Comparison of ENCODE assay signal across 27 mouse cellular contexts in genomic region chr7:60125332-60125731, GRCm38 (mm10). TPM values are rescaled to one million over a fixed set of nuclear protein-coding genes. Genes with fewer than 3 reads are reported as not detected.
DNase-seq lines count a peak whose midpoint lies in the region; ATAC-seq and TF ChIP-seq lines count a peak whose summit lies in the region.
"Had no signal": no experiment of that assay in that cellular context is flagged by ENCODE, and none has a peak within 500 bp of the region (broad histone marks: within the 10 kb centered on the region; RNA-seq: fewer than 3 reads in every experiment).

No protein-coding gene starts in this region.

- H3K4me1 ChIP-seq in intestine, embryonic 15.5 days (replicated peaks), result no peaks in the 10 kb centered on the region
- H3K4me1 ChIP-seq in intestine, postnatal 0 days (replicated peaks; ENCODE audit: control insufficient read depth, insufficient read depth, low read length), result no peaks in the 10 kb centered on the region
- H3K4me1 ChIP-seq in lung, postnatal 0 days (ENCODE audit: insufficient read depth, low read depth, low read length), result no peaks in the 10 kb centered on the region
- H3K4me1 ChIP-seq: embryonic facial prominence, embryonic 10.5 days; embryonic facial prominence, embryonic 12.5 days; forebrain, embryonic 12.5 days had no signal

- H3K36me3 ChIP-seq in intestine, embryonic 15.5 days, result no peaks in the 10 kb centered on the region
- H3K36me3 ChIP-seq in intestine, postnatal 0 days (ENCODE audit: control insufficient read depth, insufficient read depth), result no peaks in the 10 kb centered on the region
- H3K36me3 ChIP-seq in lung, postnatal 0 days (ENCODE audit: insufficient read depth, low read length), result no peaks in the 10 kb centered on the region
- H3K36me3 ChIP-seq: embryonic facial prominence, embryonic 10.5 days; embryonic facial prominence, embryonic 12.5 days; forebrain, embryonic 12.5 days; G1E had no signal

- 62% methylated on average over 7 of the region's 7 CpGs for WGBS in intestine, embryonic 15.5 days
- WGBS in intestine, postnatal 0 days, result 55% methylated on average over 7 of the region's 7 CpGs
- WGBS in lung, postnatal 0 days, result 62% methylated on average over 7 of the region's 7 CpGs

- no peak overlapping the region for H3K9ac ChIP-seq in intestine, embryonic 15.5 days
- no peak overlapping the region for H3K9ac ChIP-seq in intestine, postnatal 0 days (ENCODE audit: low read depth, low read length)
- H3K9ac ChIP-seq in lung, postnatal 0 days (replicated peaks; ENCODE audit: low read depth), result no peak overlapping the region
- H3K9ac ChIP-seq: embryonic facial prominence, embryonic 12.5 days; forebrain, embryonic 12.5 days had no signal

- H3K4me2 ChIP-seq in intestine, embryonic 15.5 days (replicated peaks), result no peak overlapping the region
- H3K4me2 ChIP-seq in intestine, postnatal 0 days (replicated peaks; ENCODE audit: low read depth), result no peak overlapping the region
- no peak overlapping the region for H3K4me2 ChIP-seq in lung, postnatal 0 days (replicated peaks; ENCODE audit: low read depth, low read length)
- H3K4me2 ChIP-seq: embryonic facial prominence, embryonic 12.5 days; forebrain, embryonic 12.5 days had no signal

- no peaks in the 10 kb centered on the region for H3K27me3 ChIP-seq in intestine, embryonic 15.5 days (replicated peaks)
- H3K27me3 ChIP-seq in intestine, postnatal 0 days (replicated peaks; ENCODE audit: control insufficient read depth, insufficient read depth, low read length), result no peaks in the 10 kb centered on the region
- no peaks in the 10 kb centered on the region for H3K27me3 ChIP-seq in lung, postnatal 0 days (replicated peaks; ENCODE audit: insufficient read depth, low read length)
- H3K27me3 ChIP-seq: CH12.LX; embryonic facial prominence, embryonic 12.5 days; forebrain, embryonic 12.5 days; Patski had no signal

- TF ChIP-seq CTCF in intestine, postnatal 0 days (IDR thresholded peaks at IDR 0.05; ENCODE audit: low read depth), result no peak
- no peak for TF ChIP-seq CTCF in lung, postnatal 0 days (IDR thresholded peaks at IDR 0.05)

- no peak for TF ChIP-seq EP300 in lung, postnatal 0 days (IDR thresholded peaks at IDR 0.05)

- no peak overlapping the region for H3K27ac ChIP-seq in intestine, embryonic 15.5 days
- H3K27ac ChIP-seq in intestine, postnatal 0 days (ENCODE audit: low read depth, low read length), result no peak overlapping the region
- H3K27ac ChIP-seq in lung, postnatal 0 days (ENCODE audit: low read length), result no peak overlapping the region
- H3K27ac ChIP-seq: embryonic facial prominence, embryonic 10.5 days; embryonic facial prominence, embryonic 12.5 days; forebrain, embryonic 12.5 days had no signal

- peak; percentile 84 for ATAC-seq in intestine, embryonic 15.5 days
- peak; percentile 74 for ATAC-seq in intestine, postnatal 0 days
- no peak for ATAC-seq in lung, postnatal 0 days
- ATAC-seq: activated CD4-positive, CD25-positive, alpha-beta regulatory T cell, adult 4 months; CD4-positive, CD25-positive, alpha-beta regulatory T cell, adult 4 months; forebrain, embryonic 14.5 days; forebrain, embryonic 16.5 days; Patski had no signal

- no peaks in the 10 kb centered on the region for H3K9me3 ChIP-seq in intestine, embryonic 15.5 days
- no peaks in the 10 kb centered on the region for H3K9me3 ChIP-seq in intestine, postnatal 0 days (ENCODE audit: control insufficient read depth)
- no peaks in the 10 kb centered on the region for H3K9me3 ChIP-seq in lung, postnatal 0 days (ENCODE audit: low read length)
- H3K9me3 ChIP-seq: embryonic facial prominence, embryonic 10.5 days; embryonic facial prominence, embryonic 12.5 days; forebrain, embryonic 12.5 days; G1E had no signal

- DNase-seq in embryo, embryonic 10 days (ENCODE audit: low spot score), result peak; percentile 3
- no peak for DNase-seq in embryo, embryonic 10.5 days (ENCODE audit: low spot score)
- peak; percentile 32 for DNase-seq in kidney, adult 9 months
- no peak for DNase-seq in kidney, postnatal 25 days
- DNase-seq in lung, postnatal 0 days (ENCODE audit: low spot score), result no peak
- DNase-seq in right cerebral cortex, postnatal 4 days, result no peak
- DNase-seq: adrenal gland, adult 8-10 months; adrenal gland, postnatal 14 days; adrenal gland, postnatal 36 days; B cell, adult 2 months; cerebellum, adult 11-12 months; cerebellum, adult 2 months; cerebellum, adult 9-10 months; cerebellum, postnatal 10 days; cerebellum, postnatal 25 days had no signal

- no peak overlapping the region for H3K4me3 ChIP-seq in intestine, embryonic 15.5 days (replicated peaks)
- H3K4me3 ChIP-seq in intestine, postnatal 0 days (ENCODE audit: low read depth, low read length), result no peak overlapping the region
- no peak overlapping the region for H3K4me3 ChIP-seq in lung, postnatal 0 days (ENCODE audit: low read depth, low read length)
- H3K4me3 ChIP-seq: embryonic facial prominence, embryonic 10.5 days; embryonic facial prominence, embryonic 12.5 days; forebrain, embryonic 12.5 days had no signal

RNA-seq across cellular contexts. Expression of gene Snrpn, which starts 14.7 kb away (rescaled TPM):
- 45.8 and 49.5 TPM in 2 replicates for polyA plus RNA-seq in intestine, embryonic 15.5 days (2015; fragmentation: Nextera tagmentation; extraction: Ambion mirVana)
- 27.9 and 28.2 TPM in 2 replicates for polyA plus RNA-seq in intestine, postnatal 0 days (2015; fragmentation: Nextera tagmentation; extraction: Ambion mirVana)
- 15.6 and 16.1 TPM in 2 replicates for polyA plus RNA-seq in lung, postnatal 0 days (2015; fragmentation: Nextera tagmentation; extraction: Ambion mirVana)
- polyA plus RNA-seq: activated CD4-positive, CD25-positive, alpha-beta regulatory T cell, adult 4 months; CD4-positive, CD25-positive, alpha-beta regulatory T cell, adult 4 months had no signal

Comparison
In these comparisons a context has a peak if more than half of its experiments do, and no peak if none do; other contexts are left out.
1. DNase-seq: peak in embryo, embryonic 10 days (single experiment) and kidney, adult 9 months (single experiment); none in embryo, embryonic 10.5 days (single experiment), kidney, postnatal 25 days (0 of 2), lung, postnatal 0 days (single experiment) and right cerebral cortex, postnatal 4 days (single experiment).